Mouse (Mus musculus) G1E (cell line): ENCODE data around the gene Slc11a2.

ENCODE experiments used
- CTCF ChIP-seq: IDR thresholded peaks from 2 replicates; pipeline ENCODE4 v1.5.1; 2012; ENCODE audit warnings: low read depth, low read length, inconsistent platforms, mixed read lengths
- GATA1 ChIP-seq: IDR thresholded peaks from 2 replicates; pipeline ENCODE4 v1.6.1; 2012; ENCODE audit warnings: borderline replicate concordance, low read length, inconsistent platforms, mixed read lengths
- GATA2 ChIP-seq: IDR thresholded peaks from 2 replicates; pipeline ENCODE4 v1.6.1; 2012; ENCODE audit warnings: low read depth, low read length, inconsistent platforms, borderline replicate concordance
- TAL1 ChIP-seq: conservative IDR thresholded peaks from 2 replicates; pipeline ENCODE4 v1.6.1; 2012; ENCODE audit warnings: low read depth, low read length, inconsistent platforms, mixed read lengths

DNA sequence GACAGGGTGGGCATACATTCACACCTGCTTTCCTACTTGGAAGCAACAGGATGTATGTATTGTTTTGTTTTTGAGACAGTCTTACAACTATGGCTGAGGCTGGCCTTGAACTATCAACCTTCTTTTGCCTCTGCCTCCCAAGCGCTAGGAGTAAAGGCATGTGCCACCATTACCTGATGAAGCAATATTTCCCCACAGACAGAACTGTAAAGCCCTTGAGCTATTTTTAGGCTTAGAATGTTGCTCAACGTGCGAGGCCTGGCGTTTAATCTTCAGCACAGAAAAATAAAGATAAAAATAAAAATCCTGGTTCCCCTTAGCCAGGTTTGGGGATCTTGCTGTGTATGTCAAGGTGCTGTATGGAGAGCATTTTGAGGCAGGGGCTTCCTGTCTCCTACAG is 11.2 kb upstream of the Slc11a2 start:
- no peak for TF ChIP-seq CTCF
- no peak for TF ChIP-seq TAL1
- no peak for TF ChIP-seq GATA1
- no peak for TF ChIP-seq GATA2
